Mouse (Mus musculus): ENCODE data around the gene Foxp1.

DNA sequence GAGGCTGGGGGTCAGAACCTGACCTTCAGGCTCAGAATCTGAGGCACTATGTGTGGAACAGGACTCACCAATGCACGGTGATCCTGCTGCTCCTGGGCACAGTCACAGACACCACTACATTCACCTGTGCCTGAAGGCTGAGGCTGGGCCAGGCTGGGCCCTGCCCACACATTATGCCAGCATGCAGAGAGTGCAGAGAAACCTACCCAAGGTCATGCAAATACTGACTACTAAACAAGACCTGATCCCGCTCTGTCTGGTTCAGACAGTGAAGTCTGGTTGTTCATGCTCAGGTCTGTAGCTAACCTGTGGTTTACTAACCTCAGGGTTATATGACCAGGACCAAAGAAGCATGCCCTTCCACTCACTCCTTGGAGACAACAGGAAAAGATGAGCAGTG lies 19.8 kb downstream of the Foxp1 start:
- TF ChIP-seq CTCF (IDR thresholded peaks at IDR 0.05; ENCODE audit: low read depth) (no peak), EP300 (IDR thresholded peaks at IDR 0.05; ENCODE audit: low read depth) (no peak)
